Mouse (Mus musculus) MEL (cell line): Measurements from ENCODE around the gene Josd1. TPM values are rescaled to one million over a fixed set of nuclear protein-coding genes. Genes with fewer than 3 reads are reported as not detected.

Experiments used
- DNase-seq: peaks from one replicate; pipeline ENCODE4 v3.0.0; 2011; ENCODE audit warnings: low read depth, low spot score
- H3K27ac ChIP-seq: 2 replicates; pipeline ENCODE4 v1.5.1; 2012; ENCODE audit warnings: low read depth, mild to moderate bottlenecking, control low read depth, low read length, moderate library complexity; ENCODE audit not compliant: control insufficient read depth
- H3K27me3 ChIP-seq, 2 experiments: fragments of 150-350 bp in 1 of 2; sonication (generic) in 1 of 2; 2 replicates each; pipeline ENCODE4 v1.6.1; 2012; ENCODE audit warnings: low read length in 2 of 2, mild to moderate bottlenecking in 2 of 2, improper control_type of control experiment in 1 of 2, moderate library complexity in 1 of 2; ENCODE audit not compliant: insufficient read depth in 2 of 2, control insufficient read depth in 1 of 2
- H3K36me3 ChIP-seq, 2 experiments: 2 replicates each; pipeline ENCODE4 v1.6.1; 2012 to 2014; ENCODE audit warnings: low read length in 2 of 2, improper control_type of control experiment in 1 of 2, inconsistent platforms in 1 of 2, mild to moderate bottlenecking in 1 of 2; ENCODE audit not compliant: insufficient read depth in 2 of 2, control insufficient read depth in 1 of 2
- H3K4me1 ChIP-seq, 2 experiments: fragments of 150-350 bp in 1 of 2; sonication (generic) in 1 of 2; 2 replicates each; pipeline ENCODE4 v1.6.1; 2012; ENCODE audit warnings: low read length in 2 of 2, improper control_type of control experiment in 1 of 2, mild to moderate bottlenecking in 1 of 2; ENCODE audit not compliant: insufficient read depth in 2 of 2, control insufficient read depth in 1 of 2
- H3K4me3 ChIP-seq, 2 experiments: fragments of 150-350 bp in 1 of 2; sonication (generic) in 1 of 2; 2 replicates each; pipeline ENCODE4 v1.5.1; 2012; ENCODE audit warnings: low read depth in 2 of 2, low read length in 2 of 2, mild to moderate bottlenecking in 2 of 2, moderate library complexity in 2 of 2, control low read depth in 1 of 2, improper control_type of control experiment in 1 of 2; ENCODE audit not compliant: control insufficient read depth in 1 of 2, insufficient read depth in 1 of 2
- H3K79me2 ChIP-seq: 2 replicates; pipeline ENCODE4 v1.6.1; 2012; ENCODE audit warnings: mild to moderate bottlenecking, low read length, moderate library complexity; ENCODE audit not compliant: control insufficient read depth, poor library complexity, insufficient read depth
- H3K9ac ChIP-seq: 2 replicates; pipeline ENCODE4 v1.6.1; 2012; ENCODE audit warnings: low read depth, mild to moderate bottlenecking, control low read depth, low read length, moderate library complexity; ENCODE audit not compliant: control insufficient read depth, poor library complexity, severe bottlenecking
- H3K9me3 ChIP-seq: fragments of 150-350 bp; sonication (generic); replicated peaks from 2 replicates; pipeline ENCODE4 v1.6.1; 2012; ENCODE audit warnings: mild to moderate bottlenecking, low read length, improper control_type of control experiment, moderate library complexity; ENCODE audit not compliant: insufficient read depth
- CHD1 ChIP-seq: IDR thresholded peaks from 2 replicates; pipeline ENCODE4 v1.6.1; 2012; ENCODE audit warnings: low read depth, mild to moderate bottlenecking, inconsistent platforms, low read length, improper control_type of control experiment
- CTCF ChIP-seq, 3 experiments: IDR thresholded peaks in 2 of 3; conservative IDR thresholded peaks in 1 of 3; 2 replicates each; pipeline ENCODE4 v1.5.1; 2011 to 2012; ENCODE audit warnings: low read length in 3 of 3, low read depth in 2 of 3, mild to moderate bottlenecking in 2 of 3, improper control_type of control experiment in 1 of 3, inconsistent platforms in 1 of 3, mixed read lengths in 1 of 3, moderate library complexity in 1 of 3; ENCODE audit not compliant: control insufficient read depth in 1 of 3, insufficient read depth in 1 of 3, poor library complexity in 1 of 3, severe bottlenecking in 1 of 3
- E2F4 ChIP-seq: IDR thresholded peaks from 2 replicates; pipeline ENCODE4 v1.6.1; 2011; ENCODE audit warnings: low read depth, low read length, improper control_type of control experiment, borderline replicate concordance
- EP300 ChIP-seq, 2 experiments: IDR thresholded peaks; 2 replicates each; pipeline ENCODE4 v1.6.1; 2011; ENCODE audit warnings: improper control_type of control experiment in 2 of 2, low read length in 2 of 2, low read depth in 1 of 2, mild to moderate bottlenecking in 1 of 2
- GABPA ChIP-seq: IDR thresholded peaks from 2 replicates; pipeline ENCODE4 v1.6.1; 2012; ENCODE audit warnings: low read depth, mild to moderate bottlenecking, inconsistent platforms, low read length, improper control_type of control experiment, moderate library complexity
- HCFC1 ChIP-seq: IDR thresholded peaks from 2 replicates; pipeline ENCODE4 v1.6.1; 2012; ENCODE audit warnings: low read depth, mild to moderate bottlenecking, inconsistent platforms, low read length, improper control_type of control experiment, moderate library complexity
- KAT2A ChIP-seq: conservative IDR thresholded peaks from 2 replicates; pipeline ENCODE4 v1.6.1; 2012; ENCODE audit warnings: low read depth, low read length, improper control_type of control experiment, inconsistent platforms
- MAFK ChIP-seq: IDR thresholded peaks from 2 replicates; pipeline ENCODE4 v1.6.1; 2011; ENCODE audit warnings: low read depth, mild to moderate bottlenecking, low read length, improper control_type of control experiment, borderline replicate concordance
- MAX ChIP-seq: IDR thresholded peaks from 2 replicates; pipeline ENCODE4 v1.6.1; 2011; ENCODE audit warnings: low read length, improper control_type of control experiment
- MAZ ChIP-seq: IDR thresholded peaks from 2 replicates; pipeline ENCODE4 v1.6.1; 2012; ENCODE audit warnings: low read depth, mild to moderate bottlenecking, inconsistent platforms, low read length, improper control_type of control experiment
- MEF2A ChIP-seq: IDR thresholded peaks from 2 replicates; pipeline ENCODE4 v1.6.1; 2014; ENCODE audit warnings: low read depth, mild to moderate bottlenecking, inconsistent platforms, low read length, improper control_type of control experiment; ENCODE audit not compliant: poor library complexity, insufficient replicate concordance, severe bottlenecking; ENCODE audit errors: extremely low read depth
- MXI1 ChIP-seq: IDR thresholded peaks from 2 replicates; pipeline ENCODE4 v1.6.1; 2011; ENCODE audit warnings: mild to moderate bottlenecking, low read depth, low read length, improper control_type of control experiment
- MYB ChIP-seq: IDR thresholded peaks from 2 replicates; pipeline ENCODE4 v1.6.1; 2011; ENCODE audit warnings: mild to moderate bottlenecking, low read depth, low read length, improper control_type of control experiment
- POLR2AphosphoS2 ChIP-seq: IDR thresholded peaks from 2 replicates; pipeline ENCODE4 v1.6.1; 2011; ENCODE audit warnings: low read length, improper control_type of control experiment
- RAD21 ChIP-seq: IDR thresholded peaks from 2 replicates; pipeline ENCODE4 v1.6.1; 2011; ENCODE audit warnings: mild to moderate bottlenecking, low read depth, low read length, improper control_type of control experiment
- SIN3A ChIP-seq: IDR thresholded peaks from 2 replicates; pipeline ENCODE4 v1.6.1; 2012; ENCODE audit warnings: low read length, improper control_type of control experiment, inconsistent platforms
- SMC3 ChIP-seq: IDR thresholded peaks from 2 replicates; pipeline ENCODE4 v1.6.1; 2011; ENCODE audit warnings: low read depth, low read length, improper control_type of control experiment
- TAL1 ChIP-seq: IDR thresholded peaks from 2 replicates; pipeline ENCODE4 v1.6.1; 2012; ENCODE audit warnings: mild to moderate bottlenecking, inconsistent platforms, low read length, moderate library complexity, mixed read lengths
- TBP ChIP-seq: IDR thresholded peaks from 2 replicates; pipeline ENCODE4 v1.8.0; 2011; ENCODE audit warnings: low read depth, low read length, improper control_type of control experiment
- TCF12 ChIP-seq: IDR thresholded peaks from 2 replicates; pipeline ENCODE4 v1.6.1; 2014; ENCODE audit warnings: low read depth, mild to moderate bottlenecking, inconsistent platforms, low read length, improper control_type of control experiment, moderate library complexity
- UBTF ChIP-seq: IDR thresholded peaks from 2 replicates; pipeline ENCODE4 v1.6.1; 2012; ENCODE audit warnings: low read depth, mild to moderate bottlenecking, inconsistent platforms, low read length, improper control_type of control experiment, moderate library complexity, borderline replicate concordance; ENCODE audit not compliant: insufficient read depth
- USF1 ChIP-seq: IDR thresholded peaks from 2 replicates; pipeline ENCODE4 v1.6.1; 2014; ENCODE audit warnings: low read depth, mild to moderate bottlenecking, inconsistent platforms, low read length, improper control_type of control experiment, moderate library complexity
- ZKSCAN1 ChIP-seq: IDR thresholded peaks from 2 replicates; pipeline ENCODE4 v1.6.1; 2012; ENCODE audit warnings: low read depth, mild to moderate bottlenecking, inconsistent platforms, low read length, improper control_type of control experiment, moderate library complexity
- polyA plus RNA-seq, 2 experiments: library from polyadenylated mRNA; stranded (reverse) in 1 of 2; unstranded in 1 of 2; fragments of >175 nt in 1 of 2; fragments of >200 nt in 1 of 2; gene quantifications; 2 replicates each; pipeline versions ENCODE4 v1.2.1 to v1.2.4; 2012; ENCODE audit warnings: low replicate concordance in 2 of 2, low read depth in 1 of 2; ENCODE audit not compliant: insufficient read length in 2 of 2, insufficient read depth in 1 of 2, missing spikeins in 1 of 2
- total RNA-seq: library from RNA; depleted of rRNA; stranded (reverse); fragments of 300-350 nt; gene quantifications from 2 replicates; pipeline ENCODE4 v1.2.3, GENCODE M21; 2012

Josd1 gene
- total and polyA plus RNA-seq, 3 experiments, result 46.5 to 47.2 TPM; not detected in 1

- Histone ChIP-seq H3K9ac (no peak overlapping the region), H3K79me2 (no peaks in the 10 kb centered on the region), H3K4me3 (no peak overlapping the region), H3K27me3 (no peaks in the 10 kb centered on the region), H3K36me3 (no peaks in the 10 kb centered on the region; a peak in 1 of 4 replicates), H3K4me1 (no peaks in the 10 kb centered on the region), H3K9me3 (no peaks in the 10 kb centered on the region), H3K27ac (no peak overlapping the region)
- TF ChIP-seq KAT2A (no peak), CHD1 (no peak), TAL1 (no peak), EP300 (IDR thresholded peaks at IDR 0.05; ENCODE audit: low read depth in 1 of 2, low read length in 2 of 2) (no peak), USF1 (no peak), MEF2A (no peak), MAFK (no peak)
- no peak for DNase-seq
Observed at GRCm38 (mm10) chr15:79725190-79725789, 37.6 kb upstream of the Josd1 start.

- no peaks in the 10 kb centered on the region for H3K4me1 ChIP-seq
- TF ChIP-seq SMC3 (peak; percentile 10; the same call in 1 of the 2 replicates), RAD21 (peak; percentile 33), POLR2AphosphoS2 (no peak), CTCF (IDR thresholded peaks at IDR 0.05 in 2 of 3, conservative IDR thresholded peaks at IDR 0.05 in 1 of 3; ENCODE audit: control insufficient read depth in 1 of 3, insufficient read depth in 1 of 3, low read depth in 2 of 3, low read length in 3 of 3, poor library complexity in 1 of 3, severe bottlenecking in 1 of 3) (peak in 2 of 3 experiments; percentile 43 to 47; a peak in 4 of 6 replicates)
- TF ChIP-seq, all 39 proteins: peak for 3
- Histone ChIP-seq H3K27me3 (no peaks in the 10 kb centered on the region), H3K79me2 (no peaks in the 10 kb centered on the region), H3K4me3 (no peak overlapping the region), H3K36me3 (no peaks in the 10 kb centered on the region; a peak in 1 of 4 replicates), H3K9ac (no peak overlapping the region), H3K27ac (no peak overlapping the region), H3K9me3 (no peaks in the 10 kb centered on the region)
- DNase-seq, result peak; percentile 23
Observed at GRCm38 (mm10) chr15:79723439-79723838, 35.7 kb upstream of the Josd1 start.

GRCm38 (mm10) chr15:79720796-79721195, 33.1 kb upstream of the Josd1 start:
- H3K9me3 ChIP-seq, result no peaks in the 10 kb centered on the region
- H3K27me3 ChIP-seq, result no peaks in the 10 kb centered on the region
- H3K9ac ChIP-seq, result no peak overlapping the region
- no peaks in the 10 kb centered on the region; a peak in 1 of 4 replicates for H3K36me3 ChIP-seq
- no peaks in the 10 kb centered on the region for H3K4me1 ChIP-seq
- H3K79me2 ChIP-seq, result no peaks in the 10 kb centered on the region
- no peak overlapping the region for H3K4me3 ChIP-seq
- no peak for TF ChIP-seq ZKSCAN1
- no peak for TF ChIP-seq TBP
- TF ChIP-seq RAD21, result no peak
- TF ChIP-seq E2F4, result no peak
- no peak for TF ChIP-seq TCF12
- no peak for TF ChIP-seq TAL1
- no peak for TF ChIP-seq MYB
- TF ChIP-seq MXI1, result no peak
- no peak for TF ChIP-seq UBTF
- no peak for TF ChIP-seq SIN3A
- no peak for TF ChIP-seq MAX
- no peak for TF ChIP-seq HCFC1
- TF ChIP-seq MAZ, result no peak
- no peak for TF ChIP-seq GABPA
- no peak for TF ChIP-seq CTCF (IDR thresholded peaks at IDR 0.05 in 2 of 3, conservative IDR thresholded peaks at IDR 0.05 in 1 of 3; ENCODE audit: control insufficient read depth in 1 of 3, insufficient read depth in 1 of 3, low read depth in 2 of 3, low read length in 3 of 3, poor library complexity in 1 of 3, severe bottlenecking in 1 of 3)
- no peak for TF ChIP-seq KAT2A
- TF ChIP-seq, all 39 proteins: peak for 0
- DNase-seq, result no peak
- no peak overlapping the region for H3K27ac ChIP-seq
